Mouse (Mus musculus): Measurements from ENCODE around the gene Lat.

DNA sequence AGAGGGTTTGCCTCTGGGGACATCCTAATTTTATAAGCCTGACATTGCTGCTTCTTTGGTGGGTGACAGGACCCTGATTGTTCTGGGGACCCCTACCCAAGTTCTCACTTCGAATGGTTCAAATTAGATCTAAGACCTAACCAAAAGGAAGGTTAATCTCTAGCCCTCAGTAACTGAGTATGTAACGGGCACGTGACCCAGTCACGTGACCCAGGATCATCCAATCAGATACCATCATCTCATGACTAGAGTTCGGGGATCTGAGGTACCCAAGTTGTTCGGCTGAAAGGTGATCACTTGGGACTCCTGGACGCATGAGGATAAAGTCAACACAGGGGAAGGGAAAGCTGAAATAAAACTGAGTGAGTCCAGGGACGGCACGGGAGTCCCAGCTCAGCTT, 3.6 kb upstream of the Lat start:
- no peak for TF ChIP-seq POLR2A (IDR thresholded peaks at IDR 0.05; ENCODE audit: borderline replicate concordance, low read depth, low read length)
- TF ChIP-seq CTCF (IDR thresholded peaks at IDR 0.05; ENCODE audit: low read depth, low read length), result no peak

Measured in bone marrow macrophage, adult 2 months (primary cell).